Mouse (Mus musculus) stomach, postnatal 0 days (tissue): Measurements from ENCODE around the gene Uox. TPM values are rescaled to one million over a fixed set of nuclear protein-coding genes. Genes with fewer than 3 reads are reported as not detected.

Experiments
- ATAC-seq: fragments of 200-750 bp; cut with Nextera tagmentation; 2 replicates; pipeline ENCODE4 v1.8.0; 2017; ENCODE audit not compliant: low FRiP score, low TSS enrichment
- DNase-seq: peaks from one replicate; pipeline ENCODE4 v3.0.0-alpha.2; 2016; ENCODE audit warnings: low spot score
- H3K27ac ChIP-seq: fragments of 300-500 bp; sonication (generic); replicated peaks from 2 replicates; pipeline ENCODE4 v1.5.1; 2014; ENCODE audit warnings: mild to moderate bottlenecking, control low read depth
- H3K27me3 ChIP-seq: fragments of 300-500 bp; sonication (generic); 2 replicates; pipeline ENCODE4 v1.6.1; 2014; ENCODE audit warnings: low read length; ENCODE audit not compliant: control insufficient read depth, insufficient read depth
- H3K36me3 ChIP-seq: fragments of 300-500 bp; sonication (generic); 2 replicates; pipeline ENCODE4 v1.6.1; 2014; ENCODE audit warnings: low read length, mixed read lengths; ENCODE audit not compliant: control insufficient read depth, insufficient read depth
- H3K4me1 ChIP-seq: fragments of 300-500 bp; sonication (generic); replicated peaks from 2 replicates; pipeline ENCODE4 v1.6.1; 2014; ENCODE audit warnings: antibody characterized with exemption; ENCODE audit not compliant: control insufficient read depth, insufficient read depth
- H3K4me2 ChIP-seq: fragments of 300-500 bp; sonication (generic); replicated peaks from 2 replicates; pipeline ENCODE4 v1.6.1; 2014; ENCODE audit warnings: low read depth, mild to moderate bottlenecking, control low read depth, moderate library complexity
- H3K4me3 ChIP-seq: fragments of 300-500 bp; sonication (generic); 2 replicates; pipeline ENCODE4 v1.5.1; 2014; ENCODE audit warnings: low read depth, low read length, control low read depth
- H3K9ac ChIP-seq: fragments of 300-500 bp; sonication (generic); 2 replicates; pipeline ENCODE4 v1.6.1; 2014; ENCODE audit warnings: mild to moderate bottlenecking, low read length, control low read depth, mixed read lengths
- H3K9me3 ChIP-seq: fragments of 300-500 bp; sonication (generic); 2 replicates; pipeline ENCODE4 v1.6.1; 2016; ENCODE audit warnings: low read length; ENCODE audit not compliant: control insufficient read depth
- CTCF ChIP-seq: IDR thresholded peaks from 2 replicates; pipeline ENCODE4 v1.5.1; 2016; ENCODE audit warnings: antibody characterized with exemption, low read depth, mild to moderate bottlenecking, moderate library complexity
- EP300 ChIP-seq: optimal IDR thresholded peaks from 2 replicates; pipeline ENCODE3; 2016; ENCODE audit warnings: antibody characterized with exemption
- WGBS: fragments of 180-500 bp; shearing (Covaris S2); extraction: QIAGEN DNeasy Blood & Tissue Kit; methylation state at CpG from one replicate; pipeline ENCODE4 v1.1.7; 2014; 5-methylcytosine and 5-hydroxymethylcytosine counted together
- polyA plus RNA-seq: library from polyadenylated mRNA; unstranded; fragments of >200 nt; fragmentation: Nextera tagmentation; extraction: Ambion mirVana; gene quantifications from 2 replicates; pipeline ENCODE4 v1.2.1, GENCODE M21; 2015

Gene Uox
- polyA plus RNA-seq, 1 experiment from 2014 or later, result 0.29 TPM

DNA sequence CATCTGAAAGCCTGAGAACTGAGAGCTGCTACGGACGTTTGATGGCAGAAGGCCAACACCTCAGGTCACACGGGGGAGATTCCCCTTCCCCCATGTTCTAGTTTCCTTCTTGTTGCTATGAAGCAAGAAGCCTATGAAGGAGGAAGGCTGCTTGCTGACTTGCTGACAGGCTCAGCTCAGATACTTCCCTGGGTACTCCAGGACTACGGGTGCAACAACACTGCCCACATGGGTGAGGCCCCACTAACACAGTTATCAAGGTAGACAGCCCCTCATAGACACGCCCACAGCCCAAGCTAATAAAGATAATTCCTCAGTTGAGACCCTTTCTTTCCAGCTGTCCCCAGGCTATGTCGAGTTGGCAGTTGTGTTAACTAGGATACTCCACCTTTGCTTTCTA, 83.5 kb downstream of the Uox start:
- Histone ChIP-seq H3K9ac (no peak overlapping the region), H3K4me3 (no peak overlapping the region), H3K9me3 (no peaks in the 10 kb centered on the region), H3K36me3 (no peaks in the 10 kb centered on the region), H3K4me2 (no peak overlapping the region), H3K4me1 (no peaks in the 10 kb centered on the region), H3K27ac (no peak overlapping the region), H3K27me3 (no peaks in the 10 kb centered on the region)
- no peak for DNase-seq
- TF ChIP-seq CTCF (no peak), EP300 (no peak)
- no peak for ATAC-seq
- 62% methylated on average over 6 of the region's 6 CpGs for WGBS

DNA sequence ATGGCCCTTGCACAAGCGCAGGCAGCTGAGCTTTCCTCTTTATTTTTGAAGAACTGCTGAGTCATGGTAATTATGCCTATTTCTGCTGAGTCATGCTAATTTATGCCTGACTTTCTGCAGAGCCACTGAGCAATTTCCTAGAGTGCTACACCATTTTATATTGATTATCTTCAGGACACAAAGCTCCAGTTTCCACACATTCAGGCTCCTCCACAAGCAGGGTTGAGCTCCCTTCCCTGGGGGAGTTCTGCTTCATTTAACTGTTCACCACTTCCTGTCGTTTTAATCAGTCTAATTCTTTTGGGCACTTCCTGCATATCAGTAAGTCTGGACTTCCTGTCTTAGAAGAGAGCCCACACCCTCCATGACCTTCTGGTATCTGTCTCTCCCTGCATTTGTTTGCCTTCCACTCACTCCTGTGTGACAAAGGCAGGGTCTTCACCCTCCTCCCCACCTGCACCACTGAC, 84.9 kb downstream of the Uox start:
- Histone ChIP-seq H3K27me3 (no peaks in the 10 kb centered on the region), H3K4me1 (no peaks in the 10 kb centered on the region), H3K9ac (no peak overlapping the region), H3K4me3 (no peak overlapping the region), H3K27ac (no peak overlapping the region), H3K36me3 (no peaks in the 10 kb centered on the region), H3K9me3 (no peaks in the 10 kb centered on the region), H3K4me2 (no peak overlapping the region)
- TF ChIP-seq CTCF (no peak), EP300 (no peak)
- ATAC-seq (no peak), DNase-seq (no peak)
- WGBS, result 57% methylated on average over 2 of the region's 2 CpGs

DNA sequence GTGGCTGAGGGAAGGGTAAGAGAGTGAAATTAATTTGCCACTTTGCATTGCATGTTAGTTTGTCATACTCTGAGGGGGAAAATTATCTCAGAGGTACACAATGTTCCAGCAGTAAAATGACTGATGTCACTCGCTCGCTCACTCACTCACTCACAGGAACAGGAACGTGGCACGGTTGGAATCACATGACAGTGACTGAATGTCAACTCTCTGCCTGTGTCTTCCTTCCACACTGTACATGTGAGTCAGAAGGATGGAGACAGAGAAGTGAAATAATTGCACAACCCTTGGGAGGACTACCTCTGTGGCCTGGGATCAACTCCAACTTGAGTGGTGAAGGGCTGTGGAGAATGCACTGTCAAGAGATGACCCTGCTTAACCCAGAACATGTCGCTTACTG, 87.2 kb downstream of the Uox start:
- Histone ChIP-seq H3K4me2 (no peak overlapping the region), H3K9me3 (no peaks in the 10 kb centered on the region), H3K4me1 (no peaks in the 10 kb centered on the region), H3K36me3 (no peaks in the 10 kb centered on the region), H3K9ac (no peak overlapping the region), H3K27ac (no peak overlapping the region), H3K27me3 (no peaks in the 10 kb centered on the region), H3K4me3 (no peak overlapping the region)
- ATAC-seq (0 out of 2 replicates have a peak, but pooled peaks have one; percentile 26), DNase-seq (no peak)
- whole genome bisulfite sequencing, result 79% methylated on average over 5 of the region's 5 CpGs
- TF ChIP-seq CTCF, result no peak
- no peak for TF ChIP-seq EP300

DNA sequence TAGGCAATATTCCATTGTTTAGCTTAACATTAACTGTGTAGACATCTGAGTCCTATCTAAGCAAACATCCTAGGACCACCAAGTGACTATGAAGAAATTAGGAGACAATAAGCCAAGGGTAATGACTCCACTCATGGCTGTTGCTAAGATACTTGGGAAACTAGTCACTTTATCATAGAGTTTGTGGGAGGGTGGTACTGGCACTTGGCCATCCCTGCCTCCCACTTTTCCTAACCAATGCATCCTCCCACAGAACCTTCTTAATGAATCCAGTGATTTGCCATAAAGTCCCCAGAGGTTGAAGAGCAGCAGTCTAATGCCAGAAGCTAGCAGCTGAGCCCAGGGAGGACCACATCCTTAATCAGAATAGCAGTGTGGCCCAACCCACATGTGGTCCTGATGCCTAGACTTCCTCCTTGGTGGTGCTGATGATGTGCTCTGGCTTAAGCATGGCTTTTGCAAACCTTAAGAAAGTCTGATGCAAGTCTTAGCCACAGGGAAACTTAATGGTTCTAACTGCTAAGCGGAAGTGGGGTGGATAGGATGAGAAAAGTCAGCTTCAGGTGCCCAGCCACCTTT, 87.9 kb downstream of the Uox start:
- ATAC-seq, result no peak
- no peak overlapping the region for H3K4me3 ChIP-seq
- no peak for TF ChIP-seq CTCF
- no peak for TF ChIP-seq EP300
- no peaks in the 10 kb centered on the region for H3K4me1 ChIP-seq
- H3K27me3 ChIP-seq, result no peaks in the 10 kb centered on the region
- no peak overlapping the region for H3K9ac ChIP-seq
- H3K36me3 ChIP-seq, result no peaks in the 10 kb centered on the region
- no peak overlapping the region for H3K27ac ChIP-seq
- H3K4me2 ChIP-seq, result no peak overlapping the region
- DNase-seq, result no peak
- 93% methylated on average over 1 of the region's 1 CpGs for WGBS
- H3K9me3 ChIP-seq, result no peaks in the 10 kb centered on the region

DNA sequence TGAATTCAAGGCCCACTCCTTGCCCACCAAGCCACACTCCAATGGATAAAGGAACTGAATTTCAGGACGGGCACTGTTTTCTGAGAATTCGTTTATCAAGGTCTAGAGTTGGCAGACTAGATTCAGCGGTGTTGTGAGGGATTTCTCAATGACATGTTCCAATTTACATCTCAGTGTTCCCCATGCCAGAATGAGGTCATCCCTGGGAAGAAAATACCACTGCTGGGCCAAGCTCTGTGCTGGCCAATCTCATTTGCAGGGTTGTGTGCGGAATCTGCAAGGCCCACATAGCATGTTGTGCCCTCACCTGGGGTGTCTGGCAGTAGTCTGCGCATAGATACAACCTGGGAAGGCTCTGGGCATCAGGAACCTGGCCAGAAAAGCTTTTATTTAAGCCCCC, 89.1 kb downstream of the Uox start:
- Histone ChIP-seq H3K27ac (no peak overlapping the region), H3K4me2 (no peak overlapping the region), H3K4me1 (no peaks in the 10 kb centered on the region), H3K9me3 (no peaks in the 10 kb centered on the region), H3K9ac (no peak overlapping the region), H3K4me3 (no peak overlapping the region), H3K27me3 (no peaks in the 10 kb centered on the region), H3K36me3 (no peaks in the 10 kb centered on the region)
- TF ChIP-seq EP300 (no peak), CTCF (no peak)
- 81% methylated on average over 5 of the region's 5 CpGs for WGBS
- ATAC-seq (no peak), DNase-seq (no peak)

DNA sequence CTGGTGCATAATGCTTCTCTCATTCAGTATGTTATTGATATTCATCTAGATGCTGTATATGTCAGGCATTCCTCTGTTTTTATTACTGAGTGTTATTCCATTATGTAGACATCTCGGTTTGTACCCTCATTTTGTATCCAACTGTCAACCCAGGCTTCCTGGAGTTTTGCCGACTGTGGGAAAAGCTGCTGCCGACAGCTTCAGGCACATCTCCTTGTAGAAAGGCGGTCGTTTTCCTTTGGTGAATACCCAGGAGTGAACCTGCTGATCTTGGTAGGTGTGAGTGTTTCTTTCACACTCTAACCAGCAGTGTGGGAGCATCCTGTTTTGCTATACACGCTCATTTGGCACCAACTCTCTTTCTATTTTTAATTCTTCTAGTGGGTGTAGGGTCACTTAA, 90.8 kb downstream of the Uox start:
- H3K27ac ChIP-seq, result no peak overlapping the region
- H3K9me3 ChIP-seq, result no peaks in the 10 kb centered on the region
- no peaks in the 10 kb centered on the region for H3K36me3 ChIP-seq
- no peak overlapping the region for H3K4me2 ChIP-seq
- no peak for TF ChIP-seq CTCF
- no peak for TF ChIP-seq EP300
- WGBS, result 58% methylated on average over 6 of the region's 6 CpGs
- H3K9ac ChIP-seq, result no peak overlapping the region
- H3K4me3 ChIP-seq, result no peak overlapping the region
- H3K27me3 ChIP-seq, result no peaks in the 10 kb centered on the region
- no peak for DNase-seq
- H3K4me1 ChIP-seq, result no peaks in the 10 kb centered on the region
- no peak for ATAC-seq
